ENCODE assay signal across 8 mouse cellular contexts in the genomic region with DNA sequence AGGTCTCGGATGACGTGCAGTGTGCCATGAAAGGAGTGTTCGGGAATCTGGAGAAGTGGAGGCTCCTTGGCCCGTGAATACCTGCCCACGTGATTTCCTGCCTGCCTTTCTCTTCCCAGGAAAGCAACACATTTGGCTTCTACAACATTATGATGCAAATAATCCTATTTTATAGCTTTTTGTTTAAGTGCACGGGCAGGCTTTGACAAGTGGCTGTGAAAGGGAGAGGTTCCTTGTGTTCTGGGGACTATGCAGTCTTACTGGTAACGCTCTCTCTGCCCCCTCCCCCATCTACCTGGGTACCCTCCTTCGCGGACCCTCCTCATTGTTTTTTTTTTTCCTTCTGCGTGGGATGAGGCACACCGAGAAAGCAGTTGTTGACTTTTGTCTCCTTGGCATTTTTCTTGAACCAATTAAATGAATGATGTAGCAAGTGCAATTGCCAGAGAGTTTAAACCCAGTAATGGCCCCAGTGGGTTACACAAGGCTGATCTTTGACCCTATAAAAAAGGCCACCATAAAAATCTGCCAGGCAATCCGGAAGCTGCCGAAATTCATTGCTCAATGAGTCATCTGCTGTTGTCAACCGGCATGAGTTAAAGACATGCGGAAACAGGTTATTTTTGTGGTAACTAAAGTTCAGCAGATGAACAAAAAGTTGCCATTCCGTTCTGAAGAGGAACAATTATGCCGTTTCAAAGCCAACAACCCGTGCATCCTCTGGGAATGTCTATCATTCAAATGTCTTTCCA.
DNase-seq lines count a peak whose midpoint lies in the region; ATAC-seq and TF ChIP-seq lines count a peak whose summit lies in the region.

No protein-coding gene starts in this region.

- no peaks in the 10 kb centered on the region for H3K27me3 ChIP-seq in hindbrain, postnatal 0 days (ENCODE audit: insufficient read depth, low read length)
- no peaks in the 10 kb centered on the region for H3K27me3 ChIP-seq in hindbrain, embryonic 13.5 days
- H3K27me3 ChIP-seq in limb, embryonic 15.5 days = no peaks in the 10 kb centered on the region

- no peak overlapping the region for H3K4me3 ChIP-seq in hindbrain, postnatal 0 days (ENCODE audit: low read length)
- no peak overlapping the region for H3K4me3 ChIP-seq in hindbrain, embryonic 13.5 days
- no peak overlapping the region for H3K4me3 ChIP-seq in limb, embryonic 15.5 days

- DNase-seq in hindbrain, postnatal 0 days (ENCODE audit: low spot score) = no peak
- DNase-seq in NIH3T3 (ENCODE audit: low read depth) = peak; percentile 56
- no peak for DNase-seq in right cerebral cortex, adult 18-20 months
- DNase-seq in layer of hippocampus, postnatal 25 days (ENCODE audit: extremely low spot score in 1 of 2, low spot score in 1 of 2) = no peak
- no peak for DNase-seq in gastrocnemius, postnatal 10 days

- no peaks in the 10 kb centered on the region for H3K9me3 ChIP-seq in hindbrain, postnatal 0 days (ENCODE audit: low read length)
- no peaks in the 10 kb centered on the region for H3K9me3 ChIP-seq in hindbrain, embryonic 13.5 days
- no peaks in the 10 kb centered on the region for H3K9me3 ChIP-seq in limb, embryonic 15.5 days

- 50% methylated on average over 18 of the region's 18 CpGs for WGBS in hindbrain, postnatal 0 days
- 48% methylated on average over 18 of the region's 18 CpGs for WGBS in hindbrain, embryonic 13.5 days
- 11% methylated on average over 18 of the region's 18 CpGs for WGBS in limb, embryonic 15.5 days

- TF ChIP-seq CTCF in hindbrain, postnatal 0 days (IDR thresholded peaks at IDR 0.05; ENCODE audit: low read depth) = no peak

- H3K4me1 ChIP-seq in hindbrain, postnatal 0 days (ENCODE audit: insufficient read depth, low read length) = no peaks in the 10 kb centered on the region
- H3K4me1 ChIP-seq in hindbrain, embryonic 13.5 days (replicated peaks) = no peaks in the 10 kb centered on the region
- H3K4me1 ChIP-seq in limb, embryonic 15.5 days = peaks cover 8% of the 10 kb centered on the region; the same call in 1 of the 2 replicates

- H3K9ac ChIP-seq in hindbrain, postnatal 0 days (replicated peaks; ENCODE audit: low read length) = no peak overlapping the region
- H3K9ac ChIP-seq in hindbrain, embryonic 13.5 days = no peak overlapping the region
- H3K9ac ChIP-seq in limb, embryonic 15.5 days = no peak overlapping the region

- ATAC-seq in hindbrain, postnatal 0 days = no peak
- no peak for ATAC-seq in hindbrain, embryonic 13.5 days (ENCODE audit: low FRiP score)
- ATAC-seq in granulocyte monocyte progenitor cell, adult 5-6 weeks (replicated peaks; ENCODE audit: poor library complexity, severe bottlenecking) = peak; percentile 77
- ATAC-seq in limb, embryonic 15.5 days (ENCODE audit: insufficient number of reproducible peaks, low FRiP score, low TSS enrichment, low read depth) = no peak

- peak overlapping the region; percentile 28; the same call in 1 of the 2 replicates for H3K4me2 ChIP-seq in hindbrain, postnatal 0 days (ENCODE audit: low read depth, low read length)
- no peak overlapping the region for H3K4me2 ChIP-seq in hindbrain, embryonic 13.5 days
- peak overlapping the region; percentile 22; the same call in 1 of the 2 replicates for H3K4me2 ChIP-seq in limb, embryonic 15.5 days

- no peaks in the 10 kb centered on the region for H3K36me3 ChIP-seq in hindbrain, postnatal 0 days (ENCODE audit: insufficient read depth, low read length)
- H3K36me3 ChIP-seq in hindbrain, embryonic 13.5 days = no peaks in the 10 kb centered on the region
- H3K36me3 ChIP-seq in limb, embryonic 15.5 days = no peaks in the 10 kb centered on the region

- no peak overlapping the region for H3K27ac ChIP-seq in hindbrain, postnatal 0 days
- H3K27ac ChIP-seq in hindbrain, embryonic 13.5 days = no peak overlapping the region
- no peak overlapping the region for H3K27ac ChIP-seq in limb, embryonic 15.5 days
